Mouse (Mus musculus) stomach, embryonic 15.5 days (tissue): ENCODE data around the gene Poc5. TPM values are rescaled to one million over a fixed set of nuclear protein-coding genes. Genes with fewer than 3 reads are reported as not detected.

Source experiments
- ATAC-seq: fragments of 200-750 bp; cut with Nextera tagmentation; 2 replicates; pipeline ENCODE4 v1.8.0; 2017; ENCODE audit warnings: low read depth, moderate number of reproducible peaks, moderate TSS enrichment; ENCODE audit not compliant: insufficient read depth, low FRiP score
- H3K27ac ChIP-seq: fragments of 300-500 bp; sonication (generic); 2 replicates; pipeline ENCODE4 v1.5.1; 2015; ENCODE audit warnings: mild to moderate bottlenecking, inconsistent platforms
- H3K27me3 ChIP-seq: fragments of 300-500 bp; sonication (generic); replicated peaks from 2 replicates; pipeline ENCODE4 v1.6.1; 2015; ENCODE audit warnings: inconsistent platforms
- H3K36me3 ChIP-seq: fragments of 300-500 bp; sonication (generic); 2 replicates; pipeline ENCODE4 v1.6.1; 2015; ENCODE audit warnings: inconsistent platforms
- H3K4me1 ChIP-seq: fragments of 300-500 bp; sonication (generic); 2 replicates; pipeline ENCODE4 v1.6.1; 2015; ENCODE audit warnings: inconsistent platforms
- H3K4me2 ChIP-seq: fragments of 300-500 bp; sonication (generic); 2 replicates; pipeline ENCODE4 v1.6.1; 2015; ENCODE audit warnings: mild to moderate bottlenecking, inconsistent platforms
- H3K4me3 ChIP-seq: fragments of 300-500 bp; sonication (generic); replicated peaks from 2 replicates; pipeline ENCODE4 v1.5.1; 2015; ENCODE audit warnings: inconsistent platforms
- H3K9ac ChIP-seq: fragments of 300-500 bp; sonication (generic); 2 replicates; pipeline ENCODE4 v1.6.1; 2015; ENCODE audit warnings: inconsistent platforms
- H3K9me3 ChIP-seq: fragments of 300-500 bp; sonication (generic); 2 replicates; pipeline ENCODE4 v1.6.1; 2016; ENCODE audit warnings: inconsistent platforms
- WGBS: fragments of 180-500 bp; shearing (Covaris S2); methylation state at CpG from one replicate; pipeline ENCODE4 v1.1.7; 2015; 5-methylcytosine and 5-hydroxymethylcytosine counted together
- polyA plus RNA-seq: library from polyadenylated mRNA; unstranded; fragments of >200 nt; fragmentation: Nextera tagmentation; extraction: Ambion mirVana; gene quantifications from 2 replicates; pipeline ENCODE4 v1.2.1, GENCODE M21; 2015

The Poc5 gene
- polyA plus RNA-seq, result 11.7 and 12.2 TPM in 2 replicates

GRCm38 (mm10) chr13:96388042-96388888 is at the start of gene Poc5:
Gene Poc5 (plus strand): TSS chr13:96388294.
- Histone ChIP-seq H3K4me1 (peaks cover 5% of the 10 kb centered on the region; the same call in 1 of the 2 replicates), H3K27me3 (no peaks in the 10 kb centered on the region), H3K4me3 (peak within 1 kb of the TSS; percentile 89), H3K9me3 (no peaks in the 10 kb centered on the region), H3K36me3 (peaks cover 20% of the 10 kb centered on the region), H3K9ac (peak within 1 kb of the TSS; percentile 74), H3K27ac (peak within 1 kb of the TSS; percentile 55; the same call in 1 of the 2 replicates), H3K4me2 (peak within 1 kb of the TSS; percentile 65)
- peak; percentile 100 for ATAC-seq
- WGBS, result under 1% methylated on average over 44 of the region's 44 CpGs

- H3K27me3 ChIP-seq, result no peaks in the 10 kb centered on the region
- H3K4me3 ChIP-seq, result no peak overlapping the region
- 66% methylated on average over 3 of the region's 3 CpGs for whole genome bisulfite sequencing
- no peak overlapping the region for H3K4me2 ChIP-seq
- no peaks in the 10 kb centered on the region for H3K36me3 ChIP-seq
- H3K9me3 ChIP-seq, result no peaks in the 10 kb centered on the region
- no peak for ATAC-seq
- H3K27ac ChIP-seq, result no peak overlapping the region
- no peak overlapping the region for H3K9ac ChIP-seq
- no peaks in the 10 kb centered on the region for H3K4me1 ChIP-seq
Observed at GRCm38 (mm10) chr13:96341461-96341860, 46.6 kb upstream of the Poc5 start.

GRCm38 (mm10) chr13:96344778-96345177 is 43.3 kb upstream of the Poc5 start:
- H3K36me3 ChIP-seq, result no peaks in the 10 kb centered on the region
- H3K9ac ChIP-seq, result no peak overlapping the region
- no peak overlapping the region for H3K4me2 ChIP-seq
- no peaks in the 10 kb centered on the region for H3K9me3 ChIP-seq
- no peaks in the 10 kb centered on the region for H3K4me1 ChIP-seq
- no peaks in the 10 kb centered on the region for H3K27me3 ChIP-seq
- no peak for ATAC-seq
- no peak overlapping the region for H3K4me3 ChIP-seq
- 77% methylated on average over 6 of the region's 6 CpGs for whole genome bisulfite sequencing
- H3K27ac ChIP-seq, result no peak overlapping the region

GRCm38 (mm10) chr13:96346581-96346980 is 41.5 kb upstream of the Poc5 start:
- no peak overlapping the region for H3K9ac ChIP-seq
- no peak overlapping the region for H3K4me2 ChIP-seq
- no peak for ATAC-seq
- H3K27ac ChIP-seq, result no peak overlapping the region
- no peak overlapping the region for H3K4me3 ChIP-seq
- no peaks in the 10 kb centered on the region for H3K36me3 ChIP-seq
- no peaks in the 10 kb centered on the region for H3K9me3 ChIP-seq
- H3K4me1 ChIP-seq, result no peaks in the 10 kb centered on the region
- WGBS, result 25% methylated on average over 3 of the region's 3 CpGs
- H3K27me3 ChIP-seq, result no peaks in the 10 kb centered on the region

GRCm38 (mm10) chr13:96350207-96350606 is 37.9 kb upstream of the Poc5 start:
- Histone ChIP-seq H3K27me3 (no peaks in the 10 kb centered on the region), H3K4me3 (no peak overlapping the region), H3K9me3 (no peaks in the 10 kb centered on the region), H3K4me2 (no peak overlapping the region), H3K27ac (no peak overlapping the region), H3K36me3 (no peaks in the 10 kb centered on the region), H3K9ac (no peak overlapping the region), H3K4me1 (no peaks in the 10 kb centered on the region)
- no peak for ATAC-seq
- 85% methylated on average over 6 of the region's 6 CpGs for WGBS

GRCm38 (mm10) chr13:96351264-96351663 is 36.8 kb upstream of the Poc5 start:
- no peaks in the 10 kb centered on the region for H3K36me3 ChIP-seq
- no peak overlapping the region for H3K9ac ChIP-seq
- H3K4me3 ChIP-seq, result no peak overlapping the region
- 84% methylated on average over 12 of the region's 12 CpGs for WGBS
- ATAC-seq, result no peak
- no peaks in the 10 kb centered on the region for H3K27me3 ChIP-seq
- H3K4me2 ChIP-seq, result no peak overlapping the region
- H3K27ac ChIP-seq, result no peak overlapping the region
- no peaks in the 10 kb centered on the region for H3K9me3 ChIP-seq
- H3K4me1 ChIP-seq, result no peaks in the 10 kb centered on the region

- no peak overlapping the region for H3K4me2 ChIP-seq
- no peaks in the 10 kb centered on the region for H3K4me1 ChIP-seq
- no peaks in the 10 kb centered on the region for H3K9me3 ChIP-seq
- no peaks in the 10 kb centered on the region for H3K27me3 ChIP-seq
- no peak for ATAC-seq
- no peak overlapping the region for H3K4me3 ChIP-seq
- H3K9ac ChIP-seq, result no peak overlapping the region
- no peaks in the 10 kb centered on the region for H3K36me3 ChIP-seq
- no peak overlapping the region for H3K27ac ChIP-seq
- whole genome bisulfite sequencing, result 2% methylated on average over 2 of the region's 2 CpGs
Observed at GRCm38 (mm10) chr13:96375519-96375918, 12.6 kb upstream of the Poc5 start.

GRCm38 (mm10) chr13:96376871-96377270 is 11.2 kb upstream of the Poc5 start:
- Histone ChIP-seq H3K36me3 (no peaks in the 10 kb centered on the region), H3K9ac (no peak overlapping the region), H3K4me2 (no peak overlapping the region), H3K4me1 (no peaks in the 10 kb centered on the region), H3K9me3 (no peaks in the 10 kb centered on the region), H3K4me3 (no peak overlapping the region), H3K27ac (no peak overlapping the region), H3K27me3 (no peaks in the 10 kb centered on the region)
- ATAC-seq, result no peak
- WGBS, result 85% methylated on average over 18 of the region's 18 CpGs

- WGBS, result 61% methylated on average over 4 of the region's 4 CpGs
- ATAC-seq, result no peak
Observed at GRCm38 (mm10) chr13:96377883-96378282, 10.2 kb upstream of the Poc5 start.

GRCm38 (mm10) chr13:96389301-96389700 is 1.2 kb downstream of the Poc5 start:
- Histone ChIP-seq H3K4me2 (peak overlapping the region; percentile 61), H3K27ac (no peak overlapping the region), H3K9me3 (no peaks in the 10 kb centered on the region), H3K9ac (peak overlapping the region; percentile 74; the same call in 1 of the 2 replicates), H3K27me3 (no peaks in the 10 kb centered on the region), H3K4me3 (peak overlapping the region; percentile 89), H3K4me1 (peaks cover 5% of the 10 kb centered on the region; the same call in 1 of the 2 replicates), H3K36me3 (peaks cover 26% of the 10 kb centered on the region)
- 17% methylated on average over 2 of the region's 2 CpGs for WGBS
- no peak for ATAC-seq

More at GRCm38 (mm10) chr13:96377883-96378282, 10.2 kb upstream of the Poc5 start:
- Histone ChIP-seq H3K27ac (no peak overlapping the region), H3K27me3 (no peaks in the 10 kb centered on the region), H3K36me3 (no peaks in the 10 kb centered on the region), H3K9ac (no peak overlapping the region), H3K4me3 (no peak overlapping the region), H3K4me2 (no peak overlapping the region), H3K4me1 (no peaks in the 10 kb centered on the region), H3K9me3 (no peaks in the 10 kb centered on the region)

GRCm38 (mm10) chr13:96401251-96401650 is 13.2 kb downstream of the Poc5 start:
- Histone ChIP-seq H3K9me3 (no peaks in the 10 kb centered on the region), H3K9ac (no peak overlapping the region), H3K4me3 (no peak overlapping the region), H3K36me3 (peaks cover 60% of the 10 kb centered on the region), H3K27me3 (no peaks in the 10 kb centered on the region), H3K4me1 (no peaks in the 10 kb centered on the region), H3K27ac (no peak overlapping the region), H3K4me2 (no peak overlapping the region)
- 90% methylated on average over 5 of the region's 5 CpGs for WGBS
- ATAC-seq, result no peak

GRCm38 (mm10) chr13:96405518-96405917 is 17.4 kb downstream of the Poc5 start:
- 88% methylated on average over 2 of the region's 2 CpGs for WGBS
- H3K27ac ChIP-seq, result no peak overlapping the region
- no peak overlapping the region for H3K9ac ChIP-seq
- peaks cover 44% of the 10 kb centered on the region for H3K36me3 ChIP-seq
- no peak overlapping the region for H3K4me3 ChIP-seq
- no peaks in the 10 kb centered on the region for H3K4me1 ChIP-seq
- ATAC-seq, result no peak
- no peak overlapping the region for H3K4me2 ChIP-seq
- H3K27me3 ChIP-seq, result no peaks in the 10 kb centered on the region
- H3K9me3 ChIP-seq, result no peaks in the 10 kb centered on the region
